Mouse (Mus musculus) G1E (cell line): Measurements from ENCODE around the gene Pitpnm3. TPM values are rescaled to one million over a fixed set of nuclear protein-coding genes. Genes with fewer than 3 reads are reported as not detected.

Experiments
- ATAC-seq: 2 replicates; pipeline ENCODE4 v1.8.0; 2016; ENCODE audit warnings: mild to moderate bottlenecking; ENCODE audit not compliant: insufficient number of reproducible peaks, poor library complexity, low FRiP score, severe bottlenecking; ENCODE audit errors: extremely low read depth
- DNase-seq: peaks from one replicate; pipeline ENCODE4 v3.0.0; 2012; ENCODE audit warnings: low spot score
- H3K27me3 ChIP-seq: 2 replicates; pipeline ENCODE4 v1.6.1; 2012; ENCODE audit warnings: mild to moderate bottlenecking, low read length, inconsistent platforms; ENCODE audit not compliant: insufficient read depth
- H3K36me3 ChIP-seq: replicated peaks from 2 replicates; pipeline ENCODE3; 2012; ENCODE audit warnings: mild to moderate bottlenecking, inconsistent platforms
- H3K4me1 ChIP-seq: 2 replicates; pipeline ENCODE4 v1.6.1; 2012; ENCODE audit warnings: low read depth, low read length, inconsistent platforms, mixed read lengths; ENCODE audit not compliant: insufficient read depth
- H3K4me3 ChIP-seq: 2 replicates; pipeline ENCODE4 v1.5.1; 2012; ENCODE audit warnings: low read depth, mild to moderate bottlenecking, inconsistent platforms, low read length, moderate library complexity, mixed read lengths
- H3K9me3 ChIP-seq: replicated peaks from 2 replicates; pipeline ENCODE4 v1.6.1; 2012; ENCODE audit warnings: inconsistent platforms
- CTCF ChIP-seq: IDR thresholded peaks from 2 replicates; pipeline ENCODE4 v1.5.1; 2012; ENCODE audit warnings: low read depth, low read length, inconsistent platforms, mixed read lengths
- GATA1 ChIP-seq: IDR thresholded peaks from 2 replicates; pipeline ENCODE4 v1.6.1; 2012; ENCODE audit warnings: borderline replicate concordance, low read length, inconsistent platforms, mixed read lengths
- GATA2 ChIP-seq: IDR thresholded peaks from 2 replicates; pipeline ENCODE4 v1.6.1; 2012; ENCODE audit warnings: low read depth, low read length, inconsistent platforms, borderline replicate concordance
- POLR2AphosphoS5 ChIP-seq: IDR thresholded peaks from 2 replicates; pipeline ENCODE4 v1.6.1; 2012; ENCODE audit warnings: low read depth, low read length, inconsistent platforms; ENCODE audit not compliant: insufficient replicate concordance
- TAL1 ChIP-seq: conservative IDR thresholded peaks from 2 replicates; pipeline ENCODE4 v1.6.1; 2012; ENCODE audit warnings: low read depth, low read length, inconsistent platforms, mixed read lengths
- polyA plus RNA-seq: library from polyadenylated mRNA; stranded (reverse); fragments of >175 nt; gene quantifications from 2 replicates; pipeline ENCODE4 v1.2.3, GENCODE M21; 2012
- total RNA-seq, 2 experiments: library from RNA; stranded (forward) in 1 of 2; stranded (reverse) in 1 of 2; fragments of 200-1000 nt in 1 of 2; fragments of >200 nt in 1 of 2; fragmentation: Nextera tagmentation in 1 of 2; gene quantifications; 2 replicates each; pipeline ENCODE4 v1.2.3; 2014 to 2017

Pitpnm3 gene
- total and polyA plus RNA-seq, 3 experiments: 0.01 to 0.27 TPM; not detected in 1

- Histone ChIP-seq H3K4me1 (no peaks in the 10 kb centered on the region), H3K27me3 (no peaks in the 10 kb centered on the region), H3K36me3 (no peaks in the 10 kb centered on the region), H3K4me3 (no peak overlapping the region), H3K9me3 (peaks cover 16% of the 10 kb centered on the region)
- TF ChIP-seq GATA1 (no peak), POLR2AphosphoS5 (no peak), CTCF (no peak), GATA2 (no peak), TAL1 (no peak)
- DNase-seq (no peak), ATAC-seq (no peak)
Measured at GRCm38 (mm10) chr11:72131697-72132096, 3.9 kb downstream of the Pitpnm3 start.

- H3K36me3 ChIP-seq: no peaks in the 10 kb centered on the region
- H3K27me3 ChIP-seq: no peaks in the 10 kb centered on the region
- no peak for DNase-seq
- H3K4me3 ChIP-seq: no peak overlapping the region
- H3K4me1 ChIP-seq: no peaks in the 10 kb centered on the region
- no peak for ATAC-seq
- TF ChIP-seq TAL1 (no peak), CTCF (no peak), POLR2AphosphoS5 (no peak), GATA1 (no peak), GATA2 (no peak)
- H3K9me3 ChIP-seq: peaks cover 14% of the 10 kb centered on the region
Measured at GRCm38 (mm10) chr11:72130905-72131304, 4.7 kb downstream of the Pitpnm3 start.

GRCm38 (mm10) chr11:72130472-72130871 lies 5.1 kb downstream of the Pitpnm3 start:
- Histone ChIP-seq H3K4me1 (no peaks in the 10 kb centered on the region), H3K4me3 (no peak overlapping the region), H3K27me3 (no peaks in the 10 kb centered on the region), H3K9me3 (peaks cover 11% of the 10 kb centered on the region), H3K36me3 (no peaks in the 10 kb centered on the region)
- no peak for TF ChIP-seq GATA1
- TF ChIP-seq TAL1: no peak
- TF ChIP-seq POLR2AphosphoS5: no peak
- TF ChIP-seq GATA2: no peak
- TF ChIP-seq CTCF: no peak
- DNase-seq: no peak
- no peak for ATAC-seq

GRCm38 (mm10) chr11:72130021-72130420 lies 5.6 kb downstream of the Pitpnm3 start:
- Histone ChIP-seq H3K4me3 (no peak overlapping the region), H3K27me3 (no peaks in the 10 kb centered on the region), H3K4me1 (no peaks in the 10 kb centered on the region), H3K9me3 (peaks cover 6% of the 10 kb centered on the region; the same call in 1 of the 2 replicates), H3K36me3 (no peaks in the 10 kb centered on the region)
- ATAC-seq (no peak), DNase-seq (no peak)
- TF ChIP-seq TAL1: no peak
- TF ChIP-seq GATA1: no peak
- TF ChIP-seq GATA2: no peak
- no peak for TF ChIP-seq CTCF
- TF ChIP-seq POLR2AphosphoS5: no peak

- DNase-seq (no peak), ATAC-seq (no peak)
- Histone ChIP-seq H3K36me3 (no peaks in the 10 kb centered on the region), H3K4me3 (no peak overlapping the region), H3K4me1 (no peaks in the 10 kb centered on the region), H3K27me3 (no peaks in the 10 kb centered on the region), H3K9me3 (no peaks in the 10 kb centered on the region)
- TF ChIP-seq TAL1: no peak
- no peak for TF ChIP-seq GATA2
- TF ChIP-seq POLR2AphosphoS5: no peak
- TF ChIP-seq CTCF: no peak
- no peak for TF ChIP-seq GATA1
Measured at GRCm38 (mm10) chr11:72129032-72129894, 6.3 kb downstream of the Pitpnm3 start.

- Histone ChIP-seq H3K4me3 (no peak overlapping the region), H3K9me3 (no peaks in the 10 kb centered on the region), H3K36me3 (no peaks in the 10 kb centered on the region), H3K27me3 (0 out of 2 replicates have a peak, but pooled peaks cover 2% of the 10 kb centered on the region), H3K4me1 (no peaks in the 10 kb centered on the region)
- DNase-seq (no peak), ATAC-seq (no peak)
- TF ChIP-seq GATA1 (no peak), TAL1 (no peak), GATA2 (no peak), CTCF (no peak), POLR2AphosphoS5 (no peak)
Measured at GRCm38 (mm10) chr11:72127450-72128189, 8.0 kb downstream of the Pitpnm3 start.
